Mouse (Mus musculus) lung, postnatal 10 days (tissue): ENCODE results near the gene Cox8c.

Experiments used
- DNase-seq: peaks from one replicate; pipeline ENCODE4 v3.0.0; 2021

Cox8c gene

DNA sequence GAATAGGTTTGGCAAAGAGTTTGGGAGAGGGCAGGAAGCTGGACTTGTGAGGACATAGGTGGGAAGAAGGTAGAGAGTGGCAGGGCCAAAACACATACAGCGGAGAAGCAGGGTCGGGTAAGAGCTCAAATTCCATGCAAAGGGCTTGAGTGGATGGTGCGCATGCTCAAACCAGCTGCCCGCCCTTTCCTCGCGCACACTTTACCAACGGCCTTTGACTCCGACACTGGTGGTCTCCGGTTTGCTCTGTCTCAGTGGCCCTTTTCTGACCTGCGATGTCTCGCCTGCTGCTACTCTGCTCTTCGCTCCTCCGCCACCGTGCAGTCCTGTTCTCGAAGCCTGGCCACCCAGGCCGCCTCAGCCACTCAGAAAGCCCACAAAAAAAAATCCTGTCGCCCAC lies at the start of gene Cox8c:
Gene Cox8c (plus strand): TSS at position 226 of the 400 bp plus-strand sequence.
- no peak for DNase-seq

DNA sequence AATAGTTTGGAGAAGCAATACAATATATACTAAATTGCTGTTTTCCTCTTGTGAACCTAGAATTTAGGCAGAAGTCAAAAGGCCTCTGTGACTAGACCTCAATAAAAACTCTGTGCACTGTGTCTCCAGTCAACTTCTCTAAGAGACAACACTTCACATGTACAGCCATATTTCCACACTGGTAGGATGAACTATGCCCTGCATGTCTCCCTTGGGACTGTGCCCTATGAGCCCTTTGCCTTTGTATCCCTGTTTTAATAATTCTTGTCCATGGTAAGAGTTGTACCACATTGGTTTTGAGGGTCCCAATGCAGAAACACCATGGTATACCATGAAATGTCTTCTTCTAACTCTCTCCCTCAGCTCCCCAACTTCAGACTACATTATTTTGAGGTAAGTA lies 38.3 kb upstream of the Cox8c start:
- DNase-seq, result no peak

DNA sequence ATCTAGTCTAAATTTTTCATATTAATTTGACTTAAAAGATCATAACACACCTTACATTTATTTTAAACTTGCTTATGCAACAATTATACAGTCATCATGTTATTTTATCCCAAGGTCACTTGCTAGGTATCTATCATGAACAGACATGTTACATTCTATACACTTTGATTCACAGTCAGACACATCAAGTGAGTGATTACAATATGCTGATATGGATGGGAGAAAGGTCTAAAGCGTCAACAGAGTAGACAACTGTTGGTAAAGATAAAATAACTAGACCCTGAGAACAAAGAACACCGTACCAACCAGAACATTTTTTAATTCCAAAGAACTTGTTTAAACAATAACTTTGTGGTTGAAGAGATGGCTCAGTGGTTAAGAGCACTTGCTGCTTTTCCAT lies 29.3 kb upstream of the Cox8c start:
- DNase-seq, result no peak

DNA sequence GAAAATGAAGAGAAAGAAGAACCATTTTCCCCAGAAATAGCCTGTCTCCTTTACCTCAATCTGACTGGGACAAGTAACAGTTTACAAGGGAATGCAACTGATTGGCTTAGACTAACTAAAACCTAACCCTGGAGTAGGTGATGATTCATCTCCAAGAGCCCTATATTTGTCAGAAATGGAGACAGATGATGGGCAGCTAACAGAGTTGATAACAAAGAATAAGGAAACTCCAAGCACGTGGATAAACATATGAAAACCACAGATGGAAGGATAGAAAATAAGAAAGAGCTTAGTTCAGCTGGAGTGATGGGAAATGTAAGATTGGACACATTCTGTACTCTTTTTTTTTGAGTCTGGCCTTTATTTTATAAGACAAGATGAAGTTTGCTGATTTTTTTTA lies 28.6 kb upstream of the Cox8c start:
- DNase-seq, result no peak

DNA sequence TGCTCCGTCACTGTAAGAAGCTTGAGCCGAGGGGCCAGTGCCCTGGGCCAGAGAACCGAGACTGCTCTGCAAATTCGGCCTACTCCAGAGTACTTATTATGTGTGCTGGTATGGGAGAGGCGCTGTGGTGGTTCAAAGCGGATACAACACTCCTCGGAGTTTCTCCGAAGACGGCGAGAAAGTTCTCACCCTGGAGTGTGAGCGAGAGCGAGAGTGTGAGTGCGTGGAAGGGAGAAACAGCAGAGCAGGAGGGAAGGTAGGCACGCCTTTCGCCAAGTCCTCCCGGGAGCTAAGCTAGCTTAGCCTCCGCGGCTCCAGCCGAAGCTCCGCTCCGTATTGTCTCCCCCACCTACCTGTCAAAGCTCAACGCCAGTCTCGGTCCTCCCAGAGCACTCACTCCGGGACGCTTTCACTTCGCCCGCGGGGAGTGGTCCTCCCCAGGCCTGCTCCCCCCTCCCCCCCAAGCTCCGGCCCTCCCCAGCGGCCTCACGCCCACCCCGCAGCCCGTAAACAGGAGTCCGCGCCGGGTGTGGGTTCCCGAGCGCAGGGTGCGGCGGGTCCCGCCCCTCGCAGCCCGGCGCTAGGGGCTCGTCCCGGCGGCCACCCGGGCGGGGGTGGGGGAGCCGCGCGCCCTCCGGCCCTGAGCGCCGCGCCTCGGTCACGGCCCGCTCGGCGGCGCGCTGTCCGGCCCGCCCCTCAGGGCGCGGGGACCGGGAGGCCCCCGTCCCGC lies 21.6 kb upstream of the Cox8c start:
- peak; percentile 62 for DNase-seq

DNA sequence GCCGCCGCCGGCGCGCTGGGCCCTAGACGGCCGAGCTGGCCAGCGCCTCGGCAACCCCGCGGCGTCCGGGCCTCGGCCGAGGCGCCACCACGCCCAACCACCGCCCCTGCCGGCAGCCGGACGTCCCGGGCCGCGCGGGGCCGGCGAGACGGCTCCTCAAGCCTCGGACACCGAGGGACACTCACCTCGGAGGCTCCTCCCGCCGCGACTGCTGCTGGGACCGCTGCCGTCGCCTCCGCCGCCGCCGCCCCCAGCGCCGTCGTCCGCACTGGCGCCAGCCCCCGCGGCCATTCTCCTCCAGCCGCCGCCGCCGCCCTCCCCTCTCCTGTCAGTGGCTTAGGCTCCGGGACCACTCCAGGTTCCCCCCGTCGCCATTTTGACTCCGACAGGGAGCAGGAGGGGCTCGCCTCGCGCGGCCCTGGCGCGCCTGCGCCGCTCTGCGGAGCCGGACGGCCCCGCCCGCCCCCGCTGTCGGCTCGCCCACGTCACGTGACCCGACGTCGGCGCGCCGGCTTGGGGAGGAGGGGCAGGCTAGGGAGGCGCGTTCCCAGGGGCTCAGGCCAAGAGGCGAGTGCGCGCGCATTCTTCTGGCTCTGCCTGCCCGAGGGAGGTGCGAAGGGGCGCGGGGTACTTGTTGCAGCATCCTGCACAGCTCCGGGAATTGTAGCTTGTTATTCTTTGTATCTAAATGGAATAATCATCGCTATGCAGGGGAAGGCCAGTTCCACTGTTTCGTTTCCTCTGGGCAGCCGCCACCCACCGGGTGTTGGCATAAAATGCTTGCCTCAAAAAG lies 20.9 kb upstream of the Cox8c start, which contains the start of gene Btbd7:
Gene Btbd7 (minus strand): TSS at position 441 of the 793 bp plus-strand sequence.
- peak; percentile 99 for DNase-seq

DNA sequence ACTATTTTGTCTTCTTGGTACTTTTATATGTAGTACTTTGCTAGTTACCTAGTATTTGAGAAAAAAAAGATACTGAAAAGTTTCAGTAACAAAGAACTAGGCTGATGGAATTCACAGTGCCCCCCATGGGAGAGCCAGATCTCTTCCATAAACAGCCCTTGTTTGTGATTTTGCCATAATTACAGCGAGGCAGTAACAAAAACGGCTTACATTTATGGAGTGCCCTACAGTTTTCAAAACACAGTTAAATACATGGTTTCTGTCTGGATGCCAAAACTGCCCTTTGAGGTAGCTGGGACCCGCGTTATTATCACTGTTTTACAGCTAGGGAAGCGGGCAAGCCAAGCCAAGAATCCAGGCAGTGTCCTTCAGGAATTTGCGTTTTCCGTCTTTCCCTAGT lies 20.2 kb upstream of the Cox8c start:
- DNase-seq, result peak; percentile 31

DNA sequence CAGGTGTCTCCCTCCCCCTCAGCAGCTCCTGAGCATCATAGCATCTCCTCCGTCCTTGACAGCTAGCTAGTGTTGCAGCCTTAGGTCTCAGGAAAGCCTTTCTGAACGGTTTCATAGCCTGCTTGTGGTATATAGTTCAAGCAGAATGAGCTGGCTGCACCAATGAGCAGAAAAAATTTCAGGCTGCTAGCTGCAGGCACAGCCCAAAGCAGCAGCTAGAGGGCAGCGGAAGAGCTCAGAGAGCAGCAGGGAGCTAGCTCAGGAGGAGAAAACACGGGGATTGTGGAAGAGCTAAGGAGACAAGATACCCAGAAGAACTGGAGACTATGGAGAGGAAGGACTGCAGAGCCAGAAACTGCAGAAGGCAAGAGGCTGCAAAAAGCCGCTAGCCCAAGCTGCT lies 13.4 kb upstream of the Cox8c start:
- peak; percentile 25 for DNase-seq

DNA sequence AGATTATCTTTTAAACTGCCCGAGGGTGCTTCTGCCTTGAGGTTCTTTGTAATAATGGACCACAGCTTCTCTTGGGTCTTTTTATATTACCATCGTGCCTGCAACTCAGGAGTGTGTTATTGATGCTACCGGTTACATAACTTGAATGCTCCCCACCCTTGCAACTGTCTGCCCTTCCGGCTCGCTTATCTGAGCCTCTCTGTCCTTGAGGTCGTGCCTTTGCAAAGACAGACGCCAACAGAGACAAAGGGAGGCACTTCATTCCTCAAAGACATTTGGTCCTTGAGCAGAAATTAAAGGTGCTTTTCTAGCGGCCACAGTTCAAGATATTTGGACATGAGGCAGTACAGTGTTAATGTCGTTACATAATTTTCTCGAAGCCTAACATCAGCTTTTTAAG lies 11.8 kb upstream of the Cox8c start:
- no peak for DNase-seq

DNA sequence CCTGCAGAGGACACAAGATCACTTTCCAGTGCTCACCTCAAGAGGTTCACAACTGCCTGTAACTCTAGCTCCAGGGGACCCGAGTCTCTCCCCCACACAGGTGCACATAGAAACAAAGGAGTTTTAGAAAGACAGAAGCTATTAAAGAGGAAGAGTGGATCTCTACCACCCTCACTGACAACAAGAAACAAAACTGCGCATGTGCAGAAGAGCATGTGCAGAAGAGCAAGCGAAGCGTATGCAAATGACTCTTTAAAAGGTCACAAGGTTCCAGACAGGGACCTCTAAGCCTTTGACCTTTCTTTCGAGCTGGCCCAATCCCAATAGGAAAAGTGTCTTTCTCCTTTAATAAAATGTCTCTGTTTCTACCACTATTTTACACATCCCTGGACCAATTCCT lies 10.5 kb upstream of the Cox8c start:
- no peak for DNase-seq

DNA sequence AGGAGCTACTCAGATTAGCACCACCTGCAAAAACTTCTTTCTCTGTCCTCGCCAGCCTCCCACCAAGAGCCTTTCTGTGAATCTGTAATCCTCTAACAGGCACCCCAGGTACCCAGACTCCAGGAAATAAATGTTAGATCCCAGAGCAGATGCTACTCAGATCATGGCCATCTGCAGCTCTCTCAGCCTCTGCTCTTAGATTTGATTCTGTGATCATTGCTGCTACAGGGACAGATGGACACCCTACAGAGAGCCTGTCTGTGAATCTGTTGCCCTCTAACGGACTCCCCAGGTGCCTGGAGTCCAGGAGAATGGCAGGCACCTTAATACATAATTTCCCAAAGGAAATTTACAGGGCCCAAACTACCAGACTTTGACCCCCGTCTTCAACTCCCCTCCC lies 9.1 kb downstream of the Cox8c start:
- no peak for DNase-seq

DNA sequence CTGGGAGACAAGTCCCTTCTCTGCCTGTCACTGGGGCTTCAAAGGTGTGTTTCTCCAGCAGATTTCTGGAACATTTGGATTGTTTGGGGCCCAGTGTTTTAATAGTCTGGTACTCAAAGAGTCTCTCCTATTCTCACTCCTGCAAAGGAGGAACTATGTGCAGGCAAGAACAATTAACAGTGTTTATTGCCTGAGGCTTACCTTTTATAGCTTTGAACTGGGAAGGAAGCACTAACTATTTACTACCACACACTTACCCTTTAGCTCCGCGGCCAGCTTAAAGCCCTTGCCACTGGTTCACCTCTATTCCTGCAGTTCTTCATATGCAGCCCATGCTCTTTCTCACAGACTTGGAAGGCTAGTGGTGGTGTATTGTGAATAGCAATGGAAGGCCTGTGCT lies 17.0 kb downstream of the Cox8c start:
- no peak for DNase-seq

DNA sequence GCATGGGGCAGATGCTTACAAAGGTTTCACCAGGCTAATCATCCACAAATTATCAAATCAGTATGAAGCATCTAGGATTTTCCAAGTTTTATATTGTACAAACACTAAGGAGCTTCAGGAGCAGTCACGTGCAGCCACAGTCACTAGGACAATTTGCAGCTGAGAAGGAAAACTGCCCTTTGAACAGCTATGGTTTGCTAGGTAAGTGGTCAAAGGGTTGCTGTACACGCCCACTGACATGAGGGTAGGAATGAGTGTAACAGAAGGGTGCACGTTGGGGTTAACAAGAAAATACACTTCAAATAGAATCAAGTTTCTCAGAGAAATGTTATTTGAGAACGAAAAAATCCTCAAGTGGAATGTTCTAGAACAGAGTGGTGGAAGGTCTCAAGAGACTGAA lies 30.6 kb downstream of the Cox8c start:
- no peak for DNase-seq

DNA sequence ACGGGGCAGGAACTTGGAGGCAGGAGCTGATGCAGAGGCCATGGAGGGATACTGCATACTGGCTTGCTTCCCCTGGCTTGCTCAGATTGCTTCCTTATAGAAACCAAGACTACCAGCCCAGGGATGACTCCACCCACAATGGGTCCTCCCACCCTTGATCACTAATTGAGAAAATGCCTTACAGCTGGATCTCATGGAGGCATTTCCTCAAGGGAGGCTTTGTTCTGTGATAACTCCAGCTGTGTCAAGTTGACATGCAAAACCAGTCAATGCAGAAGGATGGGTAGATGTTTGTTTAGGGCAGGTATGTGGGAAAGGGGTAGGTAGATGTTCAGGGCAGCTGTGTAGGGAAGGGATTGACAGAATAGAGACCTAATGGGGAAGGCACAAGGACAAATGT lies 31.2 kb downstream of the Cox8c start:
- DNase-seq, result no peak

DNA sequence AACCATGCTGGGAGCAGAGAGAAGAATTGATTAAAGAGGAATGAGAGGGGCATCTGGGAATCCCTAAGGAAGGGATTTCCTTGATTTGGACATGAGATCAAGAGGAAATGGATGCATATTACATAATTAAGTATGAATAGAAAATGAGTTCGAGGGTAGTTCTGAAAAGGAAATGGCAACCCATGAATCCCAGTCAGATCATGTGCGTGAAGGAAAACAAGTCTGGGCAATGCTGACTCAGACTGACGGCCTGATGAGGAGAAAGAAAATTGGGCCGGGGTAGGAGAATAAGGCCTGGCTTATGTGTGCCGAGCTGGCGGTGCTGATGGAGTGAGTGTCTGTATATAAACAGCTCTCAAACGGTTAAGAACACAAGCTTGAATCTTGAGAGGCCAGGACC lies 31.7 kb downstream of the Cox8c start:
- no peak for DNase-seq

DNA sequence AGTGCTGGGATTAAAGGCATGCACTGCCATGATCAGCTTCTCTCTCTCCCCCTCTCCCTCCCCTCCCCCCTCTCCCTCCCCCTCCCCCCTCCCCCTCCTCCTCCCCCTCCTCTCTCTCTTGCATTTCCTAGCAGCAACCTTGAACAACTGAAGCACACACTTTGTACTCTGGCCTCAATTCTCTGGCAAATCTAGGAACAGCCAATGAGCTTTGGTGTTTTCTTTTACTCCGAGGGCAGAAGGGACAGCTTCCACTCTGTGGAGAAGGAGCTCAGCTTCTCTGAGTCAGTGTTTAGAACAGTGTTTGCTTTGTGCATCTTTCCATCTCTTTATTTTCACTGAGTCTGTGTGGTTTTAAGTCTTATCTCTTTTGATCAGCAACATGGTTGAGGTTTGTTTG lies 36.8 kb downstream of the Cox8c start:
- DNase-seq, result no peak

DNA sequence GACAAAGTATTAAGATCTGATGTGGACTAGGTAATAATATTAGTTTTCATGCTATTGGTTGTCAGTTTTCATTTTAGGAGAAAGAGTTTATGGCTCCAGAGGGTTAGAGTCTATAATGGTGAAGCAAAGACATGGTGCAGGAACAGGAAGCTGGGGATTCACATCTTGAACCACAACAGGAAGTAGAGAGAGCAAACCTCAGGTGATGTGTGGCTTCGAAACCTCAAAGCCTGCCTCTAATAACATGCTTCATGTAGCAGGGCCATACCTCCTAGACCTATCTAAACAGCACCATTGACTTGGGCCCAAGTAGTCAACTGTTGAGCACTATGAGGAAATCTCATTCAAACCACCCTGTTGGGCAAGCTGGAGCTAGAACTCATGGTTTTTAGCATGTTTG lies 46.5 kb downstream of the Cox8c start:
- DNase-seq, result no peak

DNA sequence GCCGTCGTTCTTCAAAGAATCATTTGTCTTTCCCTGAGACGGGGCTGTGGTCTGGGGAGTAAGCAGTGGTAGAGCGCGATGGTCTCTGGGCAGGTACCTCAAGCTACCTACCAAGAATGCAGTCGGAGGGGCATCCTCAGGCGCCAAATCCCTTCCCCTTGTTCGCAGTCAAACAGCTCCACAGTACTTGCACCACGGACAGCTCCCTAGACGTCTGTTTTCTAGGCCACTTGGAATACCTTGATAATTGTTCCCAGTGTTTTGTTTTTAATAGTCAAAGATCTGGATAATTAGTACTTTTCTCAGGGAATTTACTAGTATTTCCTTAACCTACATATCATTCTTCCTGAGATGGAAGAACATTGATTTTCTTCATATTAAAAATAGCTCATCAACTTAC lies 48.7 kb downstream of the Cox8c start:
- DNase-seq, result no peak

DNA sequence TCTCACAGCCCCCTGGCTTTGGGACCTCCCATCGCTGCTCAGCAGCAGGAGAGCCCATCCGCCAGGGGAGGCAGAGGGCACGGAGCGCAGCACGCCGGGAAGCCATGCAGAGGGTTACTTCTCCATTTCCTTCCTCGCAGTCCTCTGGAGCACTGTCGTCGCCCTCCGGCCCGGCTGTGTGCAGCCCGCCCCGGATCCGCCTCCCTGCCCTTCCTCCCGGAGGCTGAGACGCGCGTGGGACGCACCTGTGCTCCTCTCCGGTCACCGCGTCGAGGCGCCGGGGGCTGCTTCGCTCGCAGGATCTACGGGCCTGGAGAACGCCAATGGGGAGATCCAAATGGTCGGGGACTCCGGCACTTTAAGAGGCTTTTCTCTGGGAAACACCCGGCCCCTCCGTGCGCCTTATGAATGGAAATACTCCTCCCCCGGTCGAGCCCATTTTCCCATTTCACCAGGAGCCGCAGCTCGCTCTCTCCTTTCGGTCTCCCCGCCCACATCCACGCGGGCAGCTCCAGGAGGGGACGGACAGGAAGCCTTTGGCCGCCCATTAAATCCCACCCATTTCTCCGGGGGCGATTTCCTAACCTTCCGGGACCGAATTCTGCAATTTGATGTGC lies 49.8 kb downstream of the Cox8c start, which contains the start of gene Unc79:
Gene Unc79 (plus strand): TSS at position 82 of the 617 bp plus-strand sequence.
- peak; percentile 42 for DNase-seq

DNA sequence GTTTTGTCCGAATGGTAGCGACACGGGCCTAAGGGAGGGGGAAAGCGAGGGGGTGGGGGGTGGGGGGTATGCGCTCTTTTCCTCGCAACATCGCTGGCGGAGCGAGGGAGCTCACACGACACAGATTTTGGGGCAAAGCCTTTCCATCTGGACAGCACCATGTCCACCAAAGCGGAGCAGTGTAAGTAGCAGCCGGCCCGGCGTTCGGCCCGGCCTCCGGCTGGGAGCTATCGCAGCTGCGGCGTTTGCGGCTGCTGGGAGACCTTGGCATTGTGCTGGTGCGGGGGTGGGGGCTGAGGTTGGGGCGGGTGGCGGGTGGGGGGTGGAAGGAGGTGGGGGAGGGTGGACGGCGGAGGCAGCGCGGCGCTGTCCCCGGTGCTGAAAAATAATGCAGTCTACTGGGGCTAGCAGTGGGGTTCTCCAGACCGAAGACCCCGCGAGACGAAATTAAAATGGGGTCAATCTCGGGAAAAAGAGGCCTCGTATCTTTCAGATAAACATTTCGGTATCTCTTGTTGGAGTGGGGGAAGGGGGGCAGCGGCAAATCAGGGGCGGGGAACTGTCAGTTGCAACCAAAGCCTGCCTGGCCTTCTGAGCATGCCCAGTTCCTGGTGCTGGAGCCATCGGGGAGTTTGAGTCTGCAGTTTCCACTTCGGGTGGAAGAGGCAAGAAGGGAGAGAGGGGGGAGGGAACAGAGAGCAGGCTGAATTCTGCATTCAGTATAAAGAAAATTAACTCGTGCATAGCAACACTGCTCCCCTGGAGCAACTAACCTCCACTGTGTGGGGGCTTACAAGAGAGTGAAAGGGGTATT lies 50.5 kb downstream of the Cox8c start:
- peak; percentile 59 for DNase-seq
